Mouse (Mus musculus) splenic B cell, adult 2 months (primary cell): ENCODE data around the gene Arhgap18.
A peak's percentile ranks its signal among the peaks of the same experiment; 100 is the strongest.
"Not testable (repeated sequence)": the region's sequence is repeated elsewhere in the genome, so short reads cannot be mapped to it uniquely, and the experiment has no call there.

Experiments used
- DNase-seq: peaks from one replicate; pipeline ENCODE4 v3.0.0-alpha.2; 2011; ENCODE audit warnings: low read depth, low spot score
- H3K27me3 ChIP-seq: 2 replicates; pipeline ENCODE4 v1.6.1; 2012; ENCODE audit warnings: mild to moderate bottlenecking, low read length, moderate library complexity, mixed read lengths; ENCODE audit not compliant: control insufficient read depth, poor library complexity, insufficient read depth, severe bottlenecking
- H3K36me3 ChIP-seq: 2 replicates; pipeline ENCODE4 v1.6.1; 2012; ENCODE audit warnings: mild to moderate bottlenecking, low read length, moderate library complexity, mixed read lengths; ENCODE audit not compliant: control insufficient read depth, poor library complexity, insufficient read depth, severe bottlenecking

The Arhgap18 gene

DNA sequence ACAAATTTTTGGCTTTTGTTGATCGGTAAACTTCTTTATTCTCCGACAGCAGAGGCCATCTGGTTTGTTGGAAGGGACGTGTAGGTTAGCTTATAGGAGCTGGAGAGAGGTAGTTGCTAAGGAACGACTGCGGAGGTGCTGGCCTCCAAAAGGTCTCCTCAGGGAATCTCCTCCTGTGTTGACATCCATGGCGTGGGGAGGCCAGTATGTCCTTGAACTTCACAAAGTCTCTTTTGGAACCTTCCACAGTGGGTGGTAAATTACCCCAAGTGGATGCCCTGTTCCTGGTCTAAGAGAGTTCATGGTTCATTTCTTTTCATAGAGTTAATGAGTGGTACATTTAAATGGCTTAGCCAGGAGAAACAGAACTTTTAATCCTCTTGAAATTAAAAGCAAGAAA is 136.0 kb downstream of the Arhgap18 start:
- Histone ChIP-seq H3K36me3 (no peaks in the 10 kb centered on the region), H3K27me3 (no peaks in the 10 kb centered on the region)
- no peak for DNase-seq

DNA sequence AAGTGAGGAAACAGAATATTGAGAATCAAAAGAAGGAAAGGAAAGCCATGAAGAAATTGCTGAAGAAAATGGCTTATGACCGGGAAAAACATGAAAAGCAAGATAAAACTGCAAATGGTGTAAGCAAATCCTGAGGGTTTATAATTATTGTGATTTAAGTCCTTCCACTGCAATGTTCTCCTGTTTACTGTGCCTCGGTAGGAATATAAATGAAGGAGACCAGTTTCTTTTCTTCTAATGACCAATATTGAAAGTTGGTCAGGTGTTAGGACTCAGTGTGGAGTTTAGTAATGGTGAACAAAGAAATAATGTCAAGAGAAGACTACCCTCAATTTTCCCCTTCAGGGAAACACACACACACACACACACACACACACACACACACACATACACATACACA is 136.5 kb downstream of the Arhgap18 start:
- DNase-seq, result no peak
- Histone ChIP-seq H3K27me3 (no peaks in the 10 kb centered on the region), H3K36me3 (no peaks in the 10 kb centered on the region)

DNA sequence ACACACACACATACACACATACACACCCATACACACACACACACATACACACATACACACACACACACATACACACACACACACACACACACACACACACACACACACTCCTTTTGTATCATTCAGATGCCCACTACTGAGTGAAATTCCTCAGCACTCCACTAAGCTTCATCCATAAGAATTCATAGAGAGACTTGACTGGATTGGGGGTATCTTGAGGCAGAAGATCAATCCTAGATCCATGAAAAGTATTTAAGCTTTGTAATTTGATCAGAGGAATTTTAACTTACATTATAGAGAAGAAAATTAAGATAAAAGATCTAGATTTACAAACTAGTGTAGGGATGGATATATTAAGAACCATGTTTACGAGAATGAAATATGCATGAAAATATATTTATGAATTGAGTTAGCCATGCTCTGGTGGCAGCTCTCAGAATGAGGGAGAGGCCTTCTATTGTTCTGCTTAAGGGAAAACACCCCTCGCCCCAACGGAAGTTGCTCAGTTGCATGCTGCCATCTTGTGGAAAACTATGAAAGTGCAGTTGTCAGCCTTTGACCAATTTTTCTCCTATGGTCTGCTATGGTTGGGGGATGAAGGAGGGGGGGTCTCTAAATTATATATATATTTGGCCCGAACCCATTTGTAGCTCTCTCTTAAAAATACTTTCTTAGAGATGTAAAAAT is 137.2 kb downstream of the Arhgap18 start:
- Histone ChIP-seq H3K27me3 (no peaks in the 10 kb centered on the region), H3K36me3 (no peaks in the 10 kb centered on the region)
- peak; percentile 82 for DNase-seq

DNA sequence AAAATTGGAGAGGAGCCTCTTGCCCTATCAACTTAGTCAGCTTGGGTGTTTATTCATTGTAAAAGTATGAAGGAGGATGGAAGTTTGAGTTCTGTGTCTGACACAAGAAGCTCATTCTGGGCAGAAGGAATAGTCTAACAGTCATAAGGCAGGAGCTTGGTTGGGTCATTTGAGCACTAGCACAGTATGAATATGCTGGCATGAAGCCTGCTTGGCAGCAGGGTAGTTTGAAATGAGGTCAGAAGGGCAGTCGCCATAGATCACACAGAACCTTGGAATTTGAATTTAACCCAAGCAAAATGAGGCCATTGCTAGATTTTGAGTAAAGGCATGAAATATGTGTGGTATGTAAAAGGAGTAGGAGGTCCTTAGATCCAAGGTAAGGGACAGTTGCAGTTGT is 139.9 kb downstream of the Arhgap18 start:
- H3K27me3 ChIP-seq, result no peaks in the 10 kb centered on the region
- DNase-seq, result no peak
- no peaks in the 10 kb centered on the region for H3K36me3 ChIP-seq

DNA sequence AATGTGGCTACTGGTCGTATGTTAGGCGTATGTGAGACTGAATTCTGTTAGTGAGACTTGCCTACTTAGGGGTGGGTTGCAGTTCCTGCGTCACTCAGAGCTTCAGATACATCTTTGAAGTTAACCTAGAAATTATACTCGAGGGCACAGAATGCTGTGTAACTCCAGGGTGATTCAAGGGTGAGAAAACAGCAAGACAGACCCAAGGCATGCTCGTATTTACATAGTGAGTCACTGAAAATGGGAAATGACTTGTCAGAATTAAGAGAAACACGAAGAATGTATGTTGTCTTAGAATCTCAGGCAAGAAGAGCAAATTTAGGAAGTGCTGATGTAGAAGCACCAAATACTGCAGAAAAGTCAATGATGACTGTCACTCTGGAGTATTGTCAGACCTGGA is 142.5 kb downstream of the Arhgap18 start:
- Histone ChIP-seq H3K36me3 (no peaks in the 10 kb centered on the region), H3K27me3 (no peaks in the 10 kb centered on the region)
- DNase-seq, result no peak

DNA sequence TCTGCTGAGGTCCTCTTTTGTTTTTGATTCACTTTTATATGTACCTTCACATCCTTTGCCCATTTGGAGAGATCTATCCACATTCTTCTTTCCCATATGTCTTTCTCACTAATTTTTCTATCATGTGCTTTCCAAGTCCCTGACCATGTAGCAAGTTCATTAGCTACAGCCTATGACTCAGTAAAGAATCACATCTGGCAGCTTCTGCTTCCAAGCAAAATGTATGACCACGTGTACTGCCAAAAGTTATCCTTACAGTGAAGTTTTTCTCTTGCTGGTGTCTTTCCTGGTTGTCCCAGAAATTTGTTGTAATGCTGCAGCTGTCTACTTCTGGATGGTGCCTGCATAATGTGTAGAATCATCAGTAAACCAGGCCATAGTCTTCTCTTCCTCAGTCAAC is 147.2 kb downstream of the Arhgap18 start:
- Histone ChIP-seq H3K27me3 (no peaks in the 10 kb centered on the region), H3K36me3 (no peaks in the 10 kb centered on the region)
- no peak for DNase-seq

DNA sequence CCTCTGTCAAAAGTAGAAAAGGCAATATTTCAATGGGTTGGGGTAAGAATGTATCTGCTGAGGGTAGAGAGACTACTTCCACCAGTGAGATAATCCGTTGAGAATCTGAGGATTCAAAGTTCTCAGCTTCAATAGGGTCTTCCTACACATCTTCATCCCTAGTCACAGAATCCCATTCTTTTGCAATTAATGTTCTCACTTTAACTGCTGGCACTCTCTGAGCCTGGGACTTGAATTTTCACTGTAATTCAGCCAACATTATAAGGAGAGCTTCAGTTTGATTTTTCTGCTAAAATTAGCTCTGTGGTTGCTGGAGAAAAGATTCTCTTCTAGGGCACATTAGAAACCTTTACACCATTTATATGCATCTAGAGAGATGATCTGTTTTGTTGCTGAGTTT is 150.6 kb downstream of the Arhgap18 start:
- Histone ChIP-seq H3K36me3 (no peaks in the 10 kb centered on the region), H3K27me3 (no peaks in the 10 kb centered on the region)
- DNase-seq, result no peak

DNA sequence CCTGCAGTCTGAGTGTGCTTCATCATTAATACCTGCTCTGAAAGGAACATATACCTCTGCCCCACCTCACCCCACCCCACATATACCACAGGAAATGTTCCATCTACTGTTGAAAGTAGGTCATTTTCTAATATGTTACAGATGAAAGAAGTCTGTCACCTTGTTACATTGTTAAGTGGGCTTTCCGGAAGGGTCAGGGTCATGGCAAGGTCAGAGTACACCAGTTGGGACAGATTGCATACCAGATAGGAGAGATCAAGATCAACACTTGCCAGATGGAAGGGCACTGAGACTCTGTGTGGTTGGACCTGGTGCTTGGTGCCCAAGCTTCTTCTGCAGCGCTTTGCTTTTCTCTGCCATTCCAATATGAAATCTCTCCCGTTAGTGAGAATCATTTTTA is 158.0 kb downstream of the Arhgap18 start:
- H3K36me3 ChIP-seq, result no peaks in the 10 kb centered on the region
- H3K27me3 ChIP-seq, result no peaks in the 10 kb centered on the region
- DNase-seq, result no peak

DNA sequence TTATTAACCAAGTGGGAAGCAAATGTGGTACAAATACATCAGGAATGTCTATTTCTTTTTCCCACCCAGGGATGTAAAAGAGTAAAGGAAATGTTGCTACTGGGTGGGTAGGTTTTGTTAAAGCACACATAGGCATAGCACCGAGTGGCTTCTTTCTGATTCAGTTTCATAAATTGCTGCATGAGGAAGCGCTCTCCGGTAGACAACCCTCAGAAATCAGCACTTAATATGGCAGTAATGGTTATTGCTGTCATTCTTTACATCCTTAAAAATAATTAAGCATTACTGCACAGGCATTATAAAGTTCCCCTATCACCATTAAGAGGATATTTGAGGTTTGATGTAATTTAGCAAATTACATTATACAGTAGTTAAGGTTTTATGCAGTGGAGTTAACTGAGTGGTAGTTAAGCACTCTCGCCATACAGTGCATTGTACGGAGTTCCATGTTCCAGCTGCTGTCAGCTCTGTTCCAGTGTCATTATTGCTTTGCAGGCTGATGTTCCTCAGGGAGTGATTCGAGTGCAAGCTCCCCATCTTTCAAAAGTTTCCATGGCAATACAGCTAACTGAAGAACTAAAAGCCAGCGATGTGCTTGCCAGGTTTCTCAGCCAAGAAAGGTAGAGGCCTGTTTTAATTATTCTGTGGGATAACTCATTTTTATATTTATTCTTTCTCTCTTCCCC is 159.0 kb downstream of the Arhgap18 start:
- DNase-seq, result no peak
- no peaks in the 10 kb centered on the region for H3K27me3 ChIP-seq
- no peaks in the 10 kb centered on the region for H3K36me3 ChIP-seq

DNA sequence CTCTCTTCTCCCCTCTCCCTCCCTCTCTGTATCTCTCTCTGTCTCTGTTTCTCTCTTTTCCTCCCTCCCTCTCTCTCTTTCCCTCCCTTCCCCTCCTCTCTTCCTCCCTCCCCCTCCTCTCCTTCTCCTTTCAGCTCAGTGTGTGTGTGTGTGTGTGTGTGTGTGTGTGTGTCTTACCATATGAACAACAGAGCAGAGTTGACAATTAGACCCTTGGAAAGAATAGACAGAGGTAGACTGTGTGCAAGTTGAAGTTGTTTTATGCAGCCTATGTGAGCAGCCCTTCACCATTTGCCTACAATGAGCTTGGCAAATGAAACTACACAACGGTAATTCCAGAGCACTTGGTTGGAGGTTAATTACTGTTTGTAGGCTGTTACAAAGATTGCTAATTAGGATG is 159.6 kb downstream of the Arhgap18 start:
- Histone ChIP-seq H3K36me3 (no peaks in the 10 kb centered on the region), H3K27me3 (no peaks in the 10 kb centered on the region)
- DNase-seq, result no peak

DNA sequence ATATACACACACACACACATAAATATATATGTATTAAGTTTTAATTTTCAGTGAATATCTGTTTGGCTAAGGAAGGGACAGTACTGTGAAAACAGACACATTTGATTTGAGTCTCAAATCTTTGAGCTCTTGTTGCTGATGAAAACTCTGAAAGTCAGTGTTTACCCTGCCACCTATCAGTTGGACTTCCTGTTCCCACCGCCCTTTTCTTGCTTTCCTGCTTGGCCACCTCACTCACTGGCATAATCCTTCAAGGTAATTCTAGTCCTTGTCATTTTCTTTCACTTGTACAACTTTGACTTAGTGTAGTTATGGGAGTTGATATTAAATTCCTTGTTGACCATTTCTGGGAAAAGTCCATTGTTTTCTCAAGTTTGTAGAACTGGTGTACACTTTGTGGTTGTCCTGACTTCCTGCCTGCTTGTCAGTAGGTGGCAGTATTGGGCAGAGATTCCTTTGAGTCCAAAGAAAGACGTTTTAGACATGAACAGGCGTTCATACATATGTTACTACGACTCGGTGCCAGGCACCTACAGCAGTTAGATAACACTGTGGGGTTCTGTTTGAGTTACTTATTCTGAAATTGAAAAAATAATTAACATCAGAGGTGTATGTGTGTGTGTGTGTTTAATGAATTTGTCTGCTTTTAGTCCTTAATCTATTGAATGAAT is 166.2 kb downstream of the Arhgap18 start:
- H3K36me3 ChIP-seq, result no peaks in the 10 kb centered on the region
- no peaks in the 10 kb centered on the region for H3K27me3 ChIP-seq
- DNase-seq, result peak; percentile 34

DNA sequence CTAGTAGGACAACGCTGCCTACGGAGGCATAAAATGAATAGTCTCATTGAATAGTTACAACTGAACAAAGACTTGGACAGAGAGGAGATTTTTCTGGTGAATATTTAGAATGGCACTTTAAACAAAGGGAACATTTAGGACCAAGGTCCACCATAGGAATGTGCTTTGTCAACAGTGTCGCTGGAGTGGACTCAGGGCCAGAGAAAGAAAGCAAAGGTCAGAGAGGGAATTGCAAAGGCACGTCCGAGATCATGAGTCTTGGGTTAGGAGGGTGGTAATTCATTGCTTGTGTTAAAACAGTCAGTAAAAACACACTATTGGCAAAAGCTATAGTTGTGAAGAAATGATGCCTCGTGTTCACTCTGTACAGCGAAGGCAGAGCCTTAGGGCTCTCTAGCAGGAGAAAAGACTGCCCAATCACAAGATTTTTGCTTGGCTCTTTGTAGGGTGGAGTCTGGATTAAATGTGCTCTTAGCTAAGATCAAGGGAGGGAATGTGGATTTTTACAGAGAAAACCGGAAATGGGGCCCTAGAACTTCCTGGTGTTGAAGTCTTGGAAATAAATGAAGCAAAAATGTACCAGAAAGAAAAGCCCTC is 167.3 kb downstream of the Arhgap18 start:
- Histone ChIP-seq H3K27me3 (no peaks in the 10 kb centered on the region), H3K36me3 (no peaks in the 10 kb centered on the region)
- DNase-seq, result no peak

DNA sequence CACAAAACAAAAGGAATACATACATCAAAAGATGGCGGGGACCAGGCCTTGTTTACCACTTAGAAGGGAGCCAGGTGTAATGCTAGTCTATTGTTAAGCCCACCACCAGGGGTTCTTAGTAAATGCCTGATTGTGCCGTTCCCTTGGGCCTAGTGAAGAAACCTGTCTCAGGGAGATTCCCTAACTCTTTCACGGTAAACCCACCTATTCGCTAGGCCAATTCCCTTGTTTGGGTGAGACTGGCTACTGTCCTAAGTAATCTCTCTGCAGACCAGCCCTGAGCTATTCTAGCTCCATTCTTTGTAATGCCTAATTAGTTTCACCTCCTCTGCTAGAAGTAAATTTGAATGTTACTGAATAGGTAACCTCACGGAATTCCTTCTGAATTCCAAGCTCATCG is 182.8 kb downstream of the Arhgap18 start:
- not testable (repeated sequence) for H3K27me3 ChIP-seq, H3K36me3 ChIP-seq, DNase-seq

DNA sequence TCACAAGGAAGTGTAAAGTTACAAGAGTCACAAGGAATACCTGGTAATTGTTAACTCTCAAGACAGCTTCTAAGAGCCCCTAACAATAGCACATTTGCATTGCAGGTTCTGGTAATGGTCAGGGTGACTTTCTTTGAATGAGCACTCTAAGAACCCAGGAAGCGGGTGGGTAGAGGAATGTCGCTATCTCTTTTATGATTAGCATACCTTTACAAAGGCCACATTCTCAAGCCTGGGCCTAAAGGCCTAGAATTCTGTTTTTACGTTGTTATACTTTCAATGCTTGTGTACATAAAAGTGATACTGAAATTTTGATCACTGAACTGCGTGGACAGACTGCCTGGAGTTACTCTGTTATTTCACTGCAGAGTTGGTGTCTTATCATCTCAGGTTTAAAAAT is 185.2 kb downstream of the Arhgap18 start:
- not testable (repeated sequence) for H3K27me3 ChIP-seq, DNase-seq

DNA sequence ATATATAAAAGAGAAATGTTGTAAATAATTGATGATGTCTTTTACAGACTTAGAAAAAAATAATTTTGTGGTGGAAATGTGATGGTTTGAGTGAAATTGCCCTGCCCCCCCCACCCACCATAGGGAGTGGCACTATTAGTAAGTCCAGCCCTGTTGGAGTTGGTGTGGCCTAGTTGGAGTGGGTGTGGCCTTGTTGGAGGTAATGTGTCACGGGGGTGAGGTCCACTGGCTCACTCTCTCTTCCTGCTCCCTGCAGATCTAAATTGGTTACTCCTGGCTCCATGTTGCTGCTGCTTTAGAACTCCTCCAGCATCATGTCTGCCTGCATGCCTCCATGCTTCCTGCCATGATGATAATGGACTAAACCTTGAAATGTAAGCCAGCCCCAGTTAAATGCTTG is 186.3 kb downstream of the Arhgap18 start:
- DNase-seq, result no peak
- Histone ChIP-seq H3K36me3 (no peaks in the 10 kb centered on the region), H3K27me3 (no peaks in the 10 kb centered on the region)

More for the DNA sequence above, 185.2 kb downstream of the Arhgap18 start:
- H3K36me3 ChIP-seq, result not testable (repeated sequence)
